In the genomic region with DNA sequence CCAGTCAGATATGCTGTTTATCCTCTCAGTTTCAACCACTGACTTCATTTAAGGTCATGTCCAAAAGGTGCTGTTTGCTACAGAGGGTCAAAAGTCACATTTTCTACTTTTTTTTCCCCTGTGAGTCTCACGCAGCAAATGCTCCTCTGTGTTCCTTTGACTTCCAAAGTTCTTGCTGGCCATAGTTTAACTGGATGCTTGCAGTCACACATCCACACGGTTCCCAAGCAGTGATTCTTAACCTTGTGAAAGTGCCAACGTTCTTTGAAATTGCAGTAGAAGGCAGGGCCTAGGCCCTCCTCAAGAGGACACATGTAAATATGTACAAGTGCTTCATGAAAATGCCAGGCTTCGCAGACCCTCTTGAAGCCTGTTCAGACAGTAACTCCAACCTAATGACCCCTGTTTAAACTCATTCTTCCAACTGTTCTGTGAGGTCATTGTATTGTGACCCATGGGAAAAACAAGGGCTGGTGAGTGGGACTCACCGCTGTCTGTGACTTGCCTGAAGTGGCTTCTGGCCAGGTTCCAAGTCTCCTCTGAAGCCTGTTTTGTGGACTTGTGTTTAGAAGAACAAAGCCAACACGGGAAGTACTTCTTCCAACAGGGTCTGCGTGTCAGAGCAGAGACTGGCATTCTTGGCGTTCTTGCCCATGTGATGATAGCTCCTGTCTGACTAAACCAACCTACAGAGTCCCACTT, we compare ENCODE assay signal across 12 mouse cellular contexts.
A peak's percentile ranks its signal among the peaks of the same experiment; 100 is the strongest.
DNase-seq lines count a peak whose midpoint lies in the region; ATAC-seq and TF ChIP-seq lines count a peak whose summit lies in the region.
"Had no signal": no experiment of that assay in that cellular context is flagged by ENCODE, and none has a peak within 500 bp of the region (broad histone marks: within the 10 kb centered on the region; RNA-seq: fewer than 3 reads in every experiment).

No protein-coding gene starts in this region.

- no peaks in the 10 kb centered on the region for H3K9me3 ChIP-seq in stomach, embryonic 16.5 days (replicated peaks; ENCODE audit: control insufficient read depth, low read length)
- H3K9me3 ChIP-seq in stomach, postnatal 0 days (ENCODE audit: control insufficient read depth, low read length): no peaks in the 10 kb centered on the region

- WGBS in stomach, embryonic 16.5 days: 54% methylated on average over 8 of the region's 8 CpGs
- WGBS in stomach, postnatal 0 days: 54% methylated on average over 8 of the region's 8 CpGs

- H3K79me2 ChIP-seq in myocyte (ENCODE audit: control insufficient read depth, insufficient read depth): no peaks in the 10 kb centered on the region

- DNase-seq in heart, adult 11 months: peak; percentile 90
- no peak for DNase-seq in heart, adult 9 months (ENCODE audit: low spot score in 2 of 2)
- no peak for DNase-seq in stomach, postnatal 0 days (ENCODE audit: low spot score)
- DNase-seq in kidney, postnatal 25 days: peak; percentile 58 to 59
- no peak for DNase-seq in embryo, embryonic 9.5 days (ENCODE audit: extremely low spot score)
- no peak for DNase-seq in yolk sac, embryonic 10.5 days (ENCODE audit: low spot score)
- DNase-seq: adrenal gland, postnatal 36 days; cerebellum, postnatal 14 days; left cerebral cortex, postnatal 4 days had no signal

- H3K36me3 ChIP-seq in stomach, embryonic 16.5 days (ENCODE audit: control insufficient read depth, insufficient read depth, low read length): no peaks in the 10 kb centered on the region
- H3K36me3 ChIP-seq in stomach, postnatal 0 days (ENCODE audit: control insufficient read depth, insufficient read depth, low read length): no peaks in the 10 kb centered on the region
- no peaks in the 10 kb centered on the region for H3K36me3 ChIP-seq in myocyte (ENCODE audit: control insufficient read depth, insufficient read depth)

- ATAC-seq in stomach, embryonic 16.5 days (ENCODE audit: insufficient read depth, low FRiP score): 0 out of 2 replicates have a peak, but pooled peaks have one; percentile 33
- ATAC-seq in stomach, postnatal 0 days (ENCODE audit: low FRiP score, low TSS enrichment): no peak

- H3K9ac ChIP-seq in stomach, embryonic 16.5 days (ENCODE audit: low read length): no peak overlapping the region
- H3K9ac ChIP-seq in stomach, postnatal 0 days (ENCODE audit: low read length): no peak overlapping the region

- H3ac ChIP-seq in myocyte (ENCODE audit: control insufficient read depth, insufficient read length): no peak overlapping the region

- H3K27me3 ChIP-seq in stomach, embryonic 16.5 days (ENCODE audit: control insufficient read depth, insufficient read depth, low read length): no peaks in the 10 kb centered on the region
- no peaks in the 10 kb centered on the region for H3K27me3 ChIP-seq in stomach, postnatal 0 days (ENCODE audit: control insufficient read depth, insufficient read depth, low read length)
- no peaks in the 10 kb centered on the region for H3K27me3 ChIP-seq in myocyte (ENCODE audit: control insufficient read depth, insufficient read depth, insufficient read length)

- no peak for TF ChIP-seq EP300 in stomach, postnatal 0 days (optimal IDR thresholded peaks at IDR 0.05)

- TF ChIP-seq POLR2A in myocyte (IDR thresholded peaks at IDR 0.05; ENCODE audit: insufficient read length, low read depth): no peak

- no peak overlapping the region for H3K4me3 ChIP-seq in stomach, embryonic 16.5 days (replicated peaks; ENCODE audit: low read length)
- H3K4me3 ChIP-seq in stomach, postnatal 0 days (ENCODE audit: low read depth, low read length): no peak overlapping the region
- H3K4me3 ChIP-seq in myocyte: no peak overlapping the region

- no peak for TF ChIP-seq CTCF in stomach, postnatal 0 days (IDR thresholded peaks at IDR 0.05; ENCODE audit: low read depth)

- H3K4me1 ChIP-seq in stomach, embryonic 16.5 days (ENCODE audit: control insufficient read depth, insufficient read depth, low read length): no peaks in the 10 kb centered on the region
- no peaks in the 10 kb centered on the region for H3K4me1 ChIP-seq in stomach, postnatal 0 days (replicated peaks; ENCODE audit: control insufficient read depth, insufficient read depth)

- H3K4me2 ChIP-seq in stomach, embryonic 16.5 days (ENCODE audit: low read depth, low read length): no peak overlapping the region
- H3K4me2 ChIP-seq in stomach, postnatal 0 days (replicated peaks; ENCODE audit: low read depth): no peak overlapping the region
- H3K4me2 ChIP-seq in myocyte (ENCODE audit: low read depth): peak overlapping the region; percentile 63

- H3K27ac ChIP-seq in stomach, embryonic 16.5 days (ENCODE audit: low read length): no peak overlapping the region
- no peak overlapping the region for H3K27ac ChIP-seq in stomach, postnatal 0 days (replicated peaks)
- H3K27ac ChIP-seq: kidney, postnatal 0 days had no signal

TF ChIP-seq in myocyte, 11 proteins besides CTCF, POLR2A, EP300 and RAD21:
- TF ChIP-seq USF1 (IDR thresholded peaks at IDR 0.05; ENCODE audit: low read depth) (no peak), TCF12 (IDR thresholded peaks at IDR 0.05; ENCODE audit: insufficient read depth, poor library complexity, severe bottlenecking) (no peak), TCF3 (IDR thresholded peaks at IDR 0.05; ENCODE audit: insufficient read length, low read depth) (no peak), SRF (IDR thresholded peaks at IDR 0.05; ENCODE audit: control insufficient read depth, insufficient read length, low read depth) (no peak), E2F4 (IDR thresholded peaks at IDR 0.05; ENCODE audit: insufficient read depth) (no peak), MYOG (IDR thresholded peaks at IDR 0.05; ENCODE audit: control insufficient read depth in 1 of 3, insufficient read depth in 1 of 3, insufficient read length in 2 of 3, low read depth in 2 of 3) (no peak), POLR2AphosphoS2 (IDR thresholded peaks at IDR 0.05; ENCODE audit: insufficient read length, low read depth) (no peak), CEBPB (IDR thresholded peaks at IDR 0.05; ENCODE audit: insufficient read depth, poor library complexity, severe bottlenecking) (no peak), MAX (IDR thresholded peaks at IDR 0.05; ENCODE audit: low read depth) (no peak), MYOD1 (IDR thresholded peaks at IDR 0.05; ENCODE audit: control insufficient read depth in 1 of 3, insufficient read length in 2 of 3, low read depth in 2 of 3) (no peak)

Comparison
In these comparisons a context has a peak if more than half of its experiments do, and no peak if none do; other contexts are left out.
1. DNase-seq: peak in heart, adult 11 months (single experiment) and kidney, postnatal 25 days (2 of 2); none in heart, adult 9 months (0 of 2), stomach, postnatal 0 days (single experiment), embryo, embryonic 9.5 days (single experiment) and yolk sac, embryonic 10.5 days (single experiment).